Mouse (Mus musculus): ENCODE results near the gene Mdga2.

The Mdga2 gene

GRCm38 (mm10) chr12:67222221-67223025 lies at the start of gene Mdga2:
Mdga2 (minus strand) TSS chr12:67222549.
- peak; percentile 53 to 57 for DNase-seq

DNA sequence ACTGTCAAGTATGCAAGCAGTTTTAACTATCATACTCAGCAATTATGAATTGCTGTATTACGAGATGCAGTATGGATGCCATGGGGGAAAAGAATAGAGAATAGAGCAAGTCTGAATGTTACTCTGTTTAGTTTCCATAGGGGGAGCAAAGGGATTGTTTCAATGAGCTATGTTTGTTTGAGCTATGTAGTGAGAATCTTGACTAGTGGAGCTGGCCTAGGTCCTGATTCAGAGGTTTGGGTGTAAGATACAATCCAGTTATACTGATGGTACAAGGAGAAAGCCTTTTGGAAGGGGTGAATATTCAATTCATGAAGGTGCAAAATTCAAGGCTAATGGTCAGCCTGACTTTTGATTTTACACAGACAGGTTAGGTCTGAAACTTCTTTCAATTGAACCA lies 45.1 kb upstream of the Mdga2 start:
- DNase-seq = no peak

- DNase-seq = peak; percentile 30 to 31
Measured at GRCm38 (mm10) chr12:67223530-67223929, 1.2 kb upstream of the Mdga2 start.

DNA sequence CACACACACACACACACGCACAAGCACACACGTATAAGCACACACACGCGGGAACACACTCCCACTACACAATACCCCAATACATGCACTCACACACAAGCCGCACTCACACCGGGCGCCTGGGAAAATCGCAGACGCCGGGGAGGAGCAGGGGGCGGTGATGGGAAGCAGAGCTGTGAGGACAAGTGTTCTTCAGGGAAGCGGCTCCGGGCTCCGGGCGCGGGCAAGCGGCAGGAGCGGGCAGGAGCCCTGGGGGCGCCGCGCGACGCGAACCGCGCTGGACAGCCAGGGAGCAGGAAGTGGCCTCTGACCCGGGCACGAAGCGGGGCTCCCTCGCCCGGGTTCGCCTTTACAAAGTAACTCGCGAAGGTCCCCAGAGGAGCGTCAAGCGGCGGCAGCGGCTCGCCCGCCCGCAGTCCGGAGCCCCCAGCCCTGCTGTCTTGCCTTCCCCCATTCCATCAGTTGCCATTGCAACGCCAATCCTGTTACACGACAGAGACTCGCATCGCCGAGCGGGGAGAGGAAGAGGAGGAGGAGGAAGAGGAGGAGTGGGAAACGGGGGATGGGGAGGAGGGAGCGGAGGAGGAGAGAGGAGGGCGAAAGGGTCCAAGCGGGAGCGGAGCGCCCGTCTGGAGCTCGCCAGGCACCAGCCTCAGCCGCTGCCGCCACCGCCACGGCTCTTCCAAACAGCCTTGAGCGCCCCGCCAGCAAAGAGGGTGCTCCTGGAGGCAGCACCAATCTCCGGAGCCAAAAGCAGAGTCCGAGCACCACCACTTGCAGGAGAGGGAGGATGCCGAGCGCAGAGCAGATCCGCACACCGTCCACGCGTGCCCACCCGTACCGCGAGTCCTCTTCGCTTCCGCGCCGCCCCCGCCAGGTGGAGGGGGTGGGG lies 774 bp downstream of the Mdga2 start:
- peak; percentile 56 to 64 for DNase-seq

GRCm38 (mm10) chr12:67220641-67221231 lies 1.6 kb downstream of the Mdga2 start:
- peak; percentile 49 to 55 for DNase-seq

DNA sequence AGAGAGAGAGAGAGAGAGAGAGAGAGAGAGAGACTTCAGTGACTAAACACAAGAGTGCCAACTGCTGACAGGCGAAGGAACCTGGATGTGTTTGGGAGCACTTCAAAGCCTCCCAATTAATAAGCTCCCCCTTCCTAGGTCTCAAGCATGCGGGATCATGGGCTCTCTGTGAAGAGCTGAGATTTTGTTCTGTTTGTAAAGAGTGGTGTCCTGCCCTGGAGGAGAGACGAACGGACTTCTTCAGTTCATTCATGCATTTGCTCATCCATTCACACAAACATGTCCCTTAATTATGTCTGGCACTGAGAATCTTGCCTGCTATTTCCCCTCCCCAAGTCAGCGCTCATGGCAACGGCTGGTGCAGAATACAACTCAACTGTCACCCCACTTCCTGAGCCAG lies 2.3 kb downstream of the Mdga2 start:
- DNase-seq = peak; percentile 7 to 18

GRCm38 (mm10) chr12:67219564-67219963 lies 2.8 kb downstream of the Mdga2 start:
- DNase-seq = no peak

- DNase-seq = no peak
Measured at GRCm38 (mm10) chr12:67212801-67213200, 9.5 kb downstream of the Mdga2 start.

- DNase-seq = peak; percentile 82 to 90
Measured at GRCm38 (mm10) chr12:67178155-67178554, 44.2 kb downstream of the Mdga2 start.

DNA sequence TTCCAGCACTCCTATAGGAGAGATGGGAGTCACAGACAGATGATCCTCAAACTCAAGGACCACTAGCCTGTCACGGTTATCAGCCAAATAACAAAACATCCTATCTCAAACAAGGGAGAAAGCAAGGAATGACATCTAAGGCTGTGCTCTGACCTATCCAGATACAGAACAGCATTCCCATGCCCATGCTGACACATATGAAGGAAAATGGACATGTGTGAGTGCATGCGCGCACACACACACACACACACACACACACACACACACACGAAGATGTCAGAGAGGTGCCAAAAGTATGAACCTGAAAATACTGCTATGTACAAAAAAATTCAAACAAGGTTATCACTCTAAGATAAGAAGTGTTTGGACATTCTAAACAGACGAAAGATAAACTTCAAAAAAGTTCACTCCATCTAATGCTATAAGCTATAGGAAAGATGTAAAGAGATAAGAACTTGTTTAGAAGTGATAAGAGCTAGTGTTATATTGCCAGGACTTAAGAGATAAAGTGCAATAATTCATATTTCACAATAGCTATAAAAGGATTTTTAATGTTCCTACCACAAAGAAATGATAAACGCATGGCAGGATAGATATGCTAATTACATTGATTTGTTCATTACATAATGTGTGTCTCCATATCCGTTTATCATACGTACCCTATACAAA lies 65.6 kb downstream of the Mdga2 start:
- no peak for DNase-seq

- no peak for DNase-seq
Measured at GRCm38 (mm10) chr12:67153077-67153476, 69.3 kb downstream of the Mdga2 start.

DNA sequence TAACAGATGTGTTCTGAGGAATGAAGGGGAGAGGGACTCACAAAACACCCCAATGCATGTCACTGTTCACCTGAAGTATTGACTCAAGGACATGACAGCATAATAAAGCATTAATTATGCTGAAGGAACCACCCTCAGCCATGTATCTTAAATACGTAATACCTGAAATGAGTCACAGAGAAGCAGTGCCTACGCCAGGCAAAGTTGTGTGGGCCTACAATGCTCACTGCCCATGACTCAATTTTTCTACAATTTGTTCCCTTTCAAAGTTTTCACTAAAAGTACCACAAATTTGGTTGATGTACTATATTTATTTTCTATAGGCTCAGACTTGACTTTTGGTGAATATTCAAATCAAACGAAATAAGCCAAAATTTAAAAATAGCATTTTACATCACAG lies 80.7 kb downstream of the Mdga2 start:
- DNase-seq = no peak

- no peak for DNase-seq
Measured at GRCm38 (mm10) chr12:67140131-67140530, 82.2 kb downstream of the Mdga2 start.

DNA sequence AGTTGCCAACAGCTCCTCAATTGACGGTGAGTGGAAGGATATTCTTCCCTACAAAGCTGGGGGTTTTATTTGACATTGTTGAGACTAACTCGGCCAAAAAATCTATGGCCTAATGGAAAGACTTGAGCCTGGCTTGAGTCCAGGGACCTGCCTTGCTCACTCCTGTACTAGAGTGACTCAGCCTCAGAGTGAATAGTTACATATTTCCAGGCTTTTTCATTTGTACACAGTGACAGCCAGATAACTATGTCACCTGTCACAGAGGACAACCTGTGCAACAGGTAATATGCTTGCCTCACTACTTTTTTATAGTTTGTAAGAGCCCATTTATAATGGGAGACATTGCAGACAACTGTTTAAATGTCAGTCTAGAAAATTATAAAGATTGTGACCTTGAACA lies 94.9 kb downstream of the Mdga2 start:
- DNase-seq = no peak

- no peak for DNase-seq
Measured at GRCm38 (mm10) chr12:67123874-67124273, 98.5 kb downstream of the Mdga2 start.

GRCm38 (mm10) chr12:67118652-67119515 lies 103.5 kb downstream of the Mdga2 start:
- no peak for DNase-seq

DNA sequence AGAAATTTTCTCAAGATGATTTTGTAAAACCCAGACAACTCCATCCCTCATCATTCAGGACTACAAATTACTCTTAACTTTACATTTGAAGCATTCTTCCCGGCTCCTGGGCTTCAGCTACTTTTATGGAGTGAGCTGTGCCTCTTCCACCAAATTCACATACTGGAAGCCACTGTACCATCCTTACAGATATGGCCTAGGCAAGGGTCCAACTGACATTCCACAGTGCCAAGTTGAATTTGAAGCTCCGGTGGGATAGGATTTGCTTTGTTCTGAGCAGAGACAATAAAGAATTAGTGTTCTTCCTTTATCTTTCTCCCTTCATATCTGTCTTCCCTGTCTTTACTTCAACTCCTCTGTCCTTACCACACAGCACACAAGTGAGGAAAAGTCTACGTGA lies 118.2 kb downstream of the Mdga2 start:
- DNase-seq = peak; percentile 18 to 42

GRCm38 (mm10) chr12:67094414-67094813 lies 127.9 kb downstream of the Mdga2 start:
- no peak for DNase-seq

DNA sequence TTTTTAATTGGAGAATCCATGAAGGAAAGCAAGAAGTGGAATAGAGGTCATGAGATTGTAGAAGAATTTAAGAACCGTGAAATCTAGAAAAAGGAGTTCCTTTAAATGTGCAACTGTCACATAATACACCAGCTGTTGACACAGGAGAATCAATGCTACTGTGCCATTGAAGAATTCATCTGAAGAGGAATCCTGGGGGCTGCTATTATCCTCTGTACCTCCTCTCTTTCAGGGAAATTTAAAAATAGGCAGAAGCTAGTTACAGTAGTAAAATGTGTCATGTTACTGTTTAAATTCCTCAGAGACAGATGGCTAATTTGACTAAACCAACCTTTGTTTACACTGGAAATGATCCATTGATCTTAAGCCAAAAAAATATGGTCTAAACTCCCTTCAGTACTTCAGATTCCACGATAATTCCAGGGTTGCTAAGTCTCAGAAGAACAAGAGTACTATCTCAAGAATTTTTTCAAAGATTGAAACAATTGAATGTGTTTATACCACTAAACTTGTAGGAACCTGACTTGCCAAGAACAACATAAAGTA lies 131.9 kb downstream of the Mdga2 start:
- no peak for DNase-seq

DNA sequence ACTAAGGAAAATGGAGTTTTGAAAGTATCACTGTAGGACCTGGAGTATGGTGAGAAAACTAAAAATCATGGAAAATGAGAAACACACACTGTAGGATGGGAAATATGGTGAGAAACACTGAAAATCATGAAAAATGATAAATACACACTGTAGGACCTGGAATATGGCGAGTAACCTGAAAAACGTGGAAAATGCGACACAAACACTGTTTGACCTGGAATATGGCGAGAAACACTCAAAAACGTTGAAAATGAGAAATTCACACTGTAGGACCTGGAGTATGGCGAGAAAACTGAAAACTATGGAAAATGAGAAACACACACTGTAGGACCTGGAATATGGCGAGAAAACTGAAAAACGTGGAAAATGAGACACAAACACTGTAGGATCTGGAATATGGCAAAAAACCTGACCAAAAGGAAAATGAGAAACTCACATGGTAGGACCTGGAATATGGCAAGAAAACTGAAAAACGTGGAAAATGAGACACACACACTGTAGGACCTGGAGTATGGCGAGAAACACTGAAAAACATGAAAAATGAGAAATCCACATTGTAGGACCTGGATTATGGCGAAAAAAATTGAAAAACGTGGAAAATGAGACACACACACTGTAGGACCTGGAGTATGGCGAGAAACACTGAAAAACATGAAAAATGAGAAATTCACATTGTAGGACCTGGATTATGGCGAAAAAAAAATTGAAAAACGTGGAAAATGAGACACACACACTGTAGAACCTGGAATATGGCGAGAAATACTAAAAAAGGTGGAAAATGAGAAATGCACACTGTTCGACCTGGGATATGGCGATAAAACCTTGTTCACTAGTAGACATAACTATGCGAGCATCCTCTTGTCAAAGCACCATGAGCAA lies 163.0 kb downstream of the Mdga2 start:
- no peak for DNase-seq

Data from cerebellum, postnatal 14 days (tissue).